Mouse (Mus musculus): ENCODE results near the gene Fbxl5. TPM values are rescaled to one million over a fixed set of nuclear protein-coding genes. Genes with fewer than 3 reads are reported as not detected.
A peak's percentile ranks its signal among the peaks of the same experiment; 100 is the strongest.

Fbxl5 gene
- polyA plus RNA-seq, 1 experiment from 2014 or later, result 93.6 TPM

DNA sequence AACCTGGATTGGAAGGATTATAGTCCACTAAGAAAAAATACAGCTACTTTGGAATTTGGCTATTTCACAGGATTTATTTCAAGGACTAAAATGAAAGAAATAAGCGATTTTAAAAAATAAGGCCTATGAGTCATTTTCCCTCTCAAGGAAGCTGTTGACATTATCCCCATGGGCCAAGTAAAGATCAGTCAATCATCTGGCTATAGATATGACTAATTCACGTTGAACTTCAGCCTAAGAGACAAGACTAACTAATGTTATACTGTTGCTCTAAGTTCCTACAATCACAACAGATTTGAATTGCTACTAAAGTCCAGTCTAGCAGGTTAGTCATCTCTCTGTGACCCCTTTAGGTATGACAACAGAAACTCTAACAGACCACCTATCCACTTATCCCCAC lies 37.4 kb downstream of the Fbxl5 start:
- H3K4me1 ChIP-seq (replicated peaks; ENCODE audit: control insufficient read depth, insufficient read depth, low read length), result peaks cover 7% of the 10 kb centered on the region

DNA sequence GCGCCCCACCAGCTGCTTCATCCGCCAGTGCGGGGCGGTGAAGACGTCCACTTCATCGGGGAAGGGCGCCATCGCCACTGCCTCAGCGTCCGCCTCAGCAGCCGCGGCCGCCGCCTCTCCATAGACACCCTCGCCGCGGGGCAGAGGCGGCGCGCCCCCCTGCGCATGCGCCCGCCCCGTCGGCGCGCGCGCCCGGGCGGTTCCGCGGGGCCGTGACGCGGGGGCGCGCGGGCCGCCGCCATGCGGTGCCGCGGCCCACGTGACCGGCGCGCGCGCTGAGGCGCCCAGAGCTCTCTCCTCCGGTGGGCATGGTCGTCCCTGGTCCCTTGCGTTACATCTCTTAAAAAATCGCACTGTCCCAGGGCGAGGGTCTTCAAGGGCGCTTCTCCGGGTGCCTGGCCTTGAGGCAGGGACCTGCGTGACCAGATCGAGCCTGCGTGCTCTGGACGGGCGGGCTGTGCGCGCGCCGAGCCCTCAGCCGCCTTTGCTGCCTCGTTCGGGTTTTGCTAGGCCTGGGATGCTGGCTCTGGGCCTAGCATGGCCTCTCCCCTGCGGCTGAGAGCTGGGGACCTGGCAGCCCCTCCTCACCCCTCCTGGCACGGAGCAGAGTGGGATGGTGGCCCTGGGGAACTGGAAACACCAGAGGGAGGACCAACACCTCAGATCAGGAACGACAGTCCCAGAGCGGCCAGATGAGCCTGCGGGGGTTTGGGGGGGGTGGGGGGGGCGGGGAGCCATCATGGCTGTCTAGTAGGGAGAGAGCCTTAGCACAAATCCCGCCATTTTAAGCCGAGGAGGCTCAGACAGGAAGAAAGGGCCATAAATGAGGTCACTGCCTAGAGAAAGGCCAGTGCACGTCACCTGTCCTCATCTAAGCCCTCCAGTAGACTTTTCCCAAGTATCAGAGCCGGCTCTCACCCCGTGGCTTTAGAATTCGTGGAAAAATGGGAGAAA lies 39.2 kb downstream of the Fbxl5 start:
- ATAC-seq, result peak; percentile 86
- Histone ChIP-seq H3K4me1 (replicated peaks; ENCODE audit: control insufficient read depth, insufficient read depth, low read length) (no peaks in the 10 kb centered on the region), H3K9ac (ENCODE audit: low read depth, low read length) (peak overlapping the region; percentile 99), H3K4me2 (replicated peaks; ENCODE audit: low read depth) (peak overlapping the region; percentile 94), H3K36me3 (ENCODE audit: control insufficient read depth, insufficient read depth) (no peaks in the 10 kb centered on the region), H3K27me3 (replicated peaks; ENCODE audit: control insufficient read depth, insufficient read depth, low read length) (no peaks in the 10 kb centered on the region), H3K9me3 (ENCODE audit: control insufficient read depth) (no peaks in the 10 kb centered on the region), H3K4me3 (ENCODE audit: low read depth, low read length) (peak overlapping the region; percentile 93), H3K27ac (ENCODE audit: low read depth, low read length) (peak overlapping the region; percentile 100)
- 2% methylated on average over 67 of the region's 82 CpGs for WGBS
- TF ChIP-seq CTCF (IDR thresholded peaks at IDR 0.05; ENCODE audit: low read depth), result no peak

More for the DNA sequence above, 37.4 kb downstream of the Fbxl5 start:
- peak; percentile 42 for ATAC-seq
- Histone ChIP-seq H3K9ac (ENCODE audit: low read depth, low read length) (no peak overlapping the region), H3K27me3 (replicated peaks; ENCODE audit: control insufficient read depth, insufficient read depth, low read length) (no peaks in the 10 kb centered on the region), H3K4me3 (ENCODE audit: low read depth, low read length) (no peak overlapping the region), H3K4me2 (replicated peaks; ENCODE audit: low read depth) (no peak overlapping the region), H3K27ac (ENCODE audit: low read depth, low read length) (peak overlapping the region; percentile 65), H3K36me3 (ENCODE audit: control insufficient read depth, insufficient read depth) (no peaks in the 10 kb centered on the region), H3K9me3 (ENCODE audit: control insufficient read depth) (no peaks in the 10 kb centered on the region)
- 38% methylated on average over 2 of the region's 2 CpGs for WGBS
- no peak for TF ChIP-seq CTCF (IDR thresholded peaks at IDR 0.05; ENCODE audit: low read depth)

DNA sequence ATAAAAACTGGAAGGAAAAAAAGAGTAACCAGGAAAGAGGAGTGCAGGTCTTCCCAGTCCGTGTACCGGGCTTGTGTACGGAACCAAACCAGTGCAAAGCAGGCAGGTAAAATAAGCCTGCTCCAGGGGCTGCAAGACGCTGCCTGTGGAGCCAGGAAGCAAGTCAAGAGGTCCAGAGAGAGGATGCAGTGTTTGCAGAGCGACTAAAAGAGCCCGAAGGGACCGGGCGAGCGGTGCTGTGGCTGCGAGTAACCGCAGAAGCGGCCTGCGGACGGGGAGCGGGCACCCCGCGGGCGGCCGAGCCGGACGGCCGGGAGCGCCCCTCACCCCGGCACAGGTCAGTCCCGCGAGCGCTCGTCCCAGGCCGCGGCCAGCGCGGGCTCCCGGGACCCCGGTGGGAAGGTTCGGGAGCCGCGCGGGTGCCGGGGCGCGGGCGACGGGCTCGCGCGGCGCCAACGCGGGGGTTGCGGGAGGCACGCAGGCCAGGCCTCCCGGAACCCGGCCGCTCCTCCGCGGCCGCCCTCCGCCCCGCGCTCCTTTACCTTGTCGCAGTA lies 39.9 kb downstream of the Fbxl5 start:
- peak; percentile 44 for ATAC-seq
- WGBS, result 0% methylated on average over 43 of the region's 61 CpGs
- Histone ChIP-seq H3K36me3 (ENCODE audit: control insufficient read depth, insufficient read depth) (no peaks in the 10 kb centered on the region), H3K4me1 (replicated peaks; ENCODE audit: control insufficient read depth, insufficient read depth, low read length) (no peaks in the 10 kb centered on the region; the same call in 1 of the 2 replicates), H3K27ac (ENCODE audit: low read depth, low read length) (peak overlapping the region; percentile 100), H3K4me3 (ENCODE audit: low read depth, low read length) (peak overlapping the region; percentile 93), H3K27me3 (replicated peaks; ENCODE audit: control insufficient read depth, insufficient read depth, low read length) (no peaks in the 10 kb centered on the region), H3K4me2 (replicated peaks; ENCODE audit: low read depth) (peak overlapping the region; percentile 94), H3K9me3 (ENCODE audit: control insufficient read depth) (no peaks in the 10 kb centered on the region), H3K9ac (ENCODE audit: low read depth, low read length) (peak overlapping the region; percentile 99)
- TF ChIP-seq CTCF (IDR thresholded peaks at IDR 0.05; ENCODE audit: low read depth), result no peak

DNA sequence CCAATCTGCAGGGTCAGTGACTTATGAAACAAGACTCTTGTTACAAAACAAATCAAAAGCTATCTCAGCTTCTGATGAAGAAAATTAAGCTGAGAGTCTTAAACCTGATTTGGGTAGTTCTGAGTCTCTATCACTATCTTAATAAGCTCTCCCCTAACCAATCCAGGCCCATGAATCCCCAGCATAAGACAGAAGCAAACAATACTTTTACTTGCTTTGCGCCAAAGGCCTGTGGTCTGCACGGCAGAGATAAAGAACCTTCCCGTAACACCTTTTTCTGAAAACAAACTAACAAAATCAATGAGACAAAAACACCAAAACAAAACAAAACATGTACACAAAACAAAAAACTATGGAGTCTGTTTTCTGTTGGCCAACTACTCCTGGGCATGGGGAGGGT lies 42.9 kb downstream of the Fbxl5 start:
- Histone ChIP-seq H3K4me1 (replicated peaks; ENCODE audit: control insufficient read depth, insufficient read depth, low read length) (no peaks in the 10 kb centered on the region; the same call in 1 of the 2 replicates), H3K27ac (ENCODE audit: low read depth, low read length) (no peak overlapping the region), H3K4me2 (replicated peaks; ENCODE audit: low read depth) (peak overlapping the region; percentile 10; the same call in 1 of the 2 replicates), H3K4me3 (ENCODE audit: low read depth, low read length) (no peak overlapping the region), H3K9ac (ENCODE audit: low read depth, low read length) (no peak overlapping the region), H3K36me3 (ENCODE audit: control insufficient read depth, insufficient read depth) (no peaks in the 10 kb centered on the region), H3K27me3 (replicated peaks; ENCODE audit: control insufficient read depth, insufficient read depth, low read length) (no peaks in the 10 kb centered on the region), H3K9me3 (ENCODE audit: control insufficient read depth) (no peaks in the 10 kb centered on the region)
- ATAC-seq, result no peak
- no peak for TF ChIP-seq CTCF (IDR thresholded peaks at IDR 0.05; ENCODE audit: low read depth)
- WGBS, result 84% methylated on average over 3 of the region's 3 CpGs

DNA sequence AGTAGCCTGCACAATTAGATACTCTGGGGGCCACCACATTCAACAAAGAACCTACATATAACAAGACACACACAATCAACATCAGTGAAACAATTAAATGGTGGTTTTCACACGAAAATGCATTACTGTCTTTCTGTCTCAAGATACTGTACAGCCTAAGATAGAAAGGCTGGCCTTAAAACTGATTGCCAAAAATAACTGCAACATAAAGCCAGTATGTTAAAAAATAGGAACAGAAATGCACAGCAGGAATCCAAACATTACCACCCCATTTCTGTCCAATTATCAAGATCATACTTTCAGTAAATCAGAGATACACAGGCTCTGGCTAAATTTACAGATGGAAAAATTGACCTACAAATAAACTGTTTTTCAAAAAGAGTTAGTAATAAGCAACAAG lies 44.4 kb downstream of the Fbxl5 start:
- Histone ChIP-seq H3K9ac (ENCODE audit: low read depth, low read length) (no peak overlapping the region), H3K27me3 (replicated peaks; ENCODE audit: control insufficient read depth, insufficient read depth, low read length) (no peaks in the 10 kb centered on the region), H3K9me3 (ENCODE audit: control insufficient read depth) (no peaks in the 10 kb centered on the region), H3K4me1 (replicated peaks; ENCODE audit: control insufficient read depth, insufficient read depth, low read length) (no peaks in the 10 kb centered on the region; the same call in 1 of the 2 replicates), H3K4me3 (ENCODE audit: low read depth, low read length) (no peak overlapping the region), H3K36me3 (ENCODE audit: control insufficient read depth, insufficient read depth) (no peaks in the 10 kb centered on the region), H3K4me2 (replicated peaks; ENCODE audit: low read depth) (no peak overlapping the region), H3K27ac (ENCODE audit: low read depth, low read length) (no peak overlapping the region)
- WGBS, result 50% methylated on average over 1 of the region's 1 CpGs
- no peak for TF ChIP-seq CTCF (IDR thresholded peaks at IDR 0.05; ENCODE audit: low read depth)
- ATAC-seq, result no peak

DNA sequence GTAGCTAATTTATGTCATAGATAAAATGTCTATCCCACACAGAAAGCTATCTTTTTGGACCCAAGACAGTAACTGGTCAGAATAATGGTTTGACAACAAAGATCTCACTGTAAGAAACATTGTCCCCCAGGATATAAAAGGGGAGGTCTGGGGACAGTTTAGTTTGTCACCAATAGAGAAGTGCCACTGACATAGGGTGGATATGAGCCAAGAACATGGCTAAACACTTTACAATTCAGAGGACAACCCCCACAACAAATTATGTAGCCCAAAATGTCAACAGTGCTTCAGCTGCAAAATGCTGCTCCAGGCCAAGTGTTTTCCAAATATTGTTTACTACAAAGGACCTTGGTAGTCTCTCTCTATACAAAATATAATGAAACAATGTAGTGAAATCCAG lies 45.0 kb downstream of the Fbxl5 start:
- H3K4me2 ChIP-seq (replicated peaks; ENCODE audit: low read depth), result no peak overlapping the region
- no peak overlapping the region for H3K9ac ChIP-seq (ENCODE audit: low read depth, low read length)
- H3K27me3 ChIP-seq (replicated peaks; ENCODE audit: control insufficient read depth, insufficient read depth, low read length), result no peaks in the 10 kb centered on the region
- H3K36me3 ChIP-seq (ENCODE audit: control insufficient read depth, insufficient read depth), result no peaks in the 10 kb centered on the region
- TF ChIP-seq CTCF (IDR thresholded peaks at IDR 0.05; ENCODE audit: low read depth), result no peak
- no peak for ATAC-seq
- no peaks in the 10 kb centered on the region; the same call in 1 of the 2 replicates for H3K4me1 ChIP-seq (replicated peaks; ENCODE audit: control insufficient read depth, insufficient read depth, low read length)
- no peaks in the 10 kb centered on the region for H3K9me3 ChIP-seq (ENCODE audit: control insufficient read depth)
- H3K27ac ChIP-seq (ENCODE audit: low read depth, low read length), result no peak overlapping the region
- no peak overlapping the region for H3K4me3 ChIP-seq (ENCODE audit: low read depth, low read length)

Measured in intestine, postnatal 0 days (tissue).